Mouse (Mus musculus) midbrain, embryonic 12.5 days (tissue): ENCODE results near the gene Gm7694. TPM values are rescaled to one million over a fixed set of nuclear protein-coding genes. Genes with fewer than 3 reads are reported as not detected.

Experiments used
- ATAC-seq: fragments of 200-750 bp; cut with Nextera tagmentation; 2 replicates; pipeline ENCODE4 v1.8.0; 2017; ENCODE audit warnings: low read depth, moderate TSS enrichment, moderate library complexity; ENCODE audit not compliant: low FRiP score
- H3K27ac ChIP-seq: fragments of 300-500 bp; sonication (generic); replicated peaks from 2 replicates; pipeline ENCODE4 v1.5.1; 2016; ENCODE audit warnings: mild to moderate bottlenecking
- H3K27me3 ChIP-seq: fragments of 300-500 bp; sonication (generic); 2 replicates; pipeline ENCODE4 v1.6.1; 2016; ENCODE audit warnings: mild to moderate bottlenecking
- H3K36me3 ChIP-seq: fragments of 300-500 bp; sonication (generic); 2 replicates; pipeline ENCODE4 v1.6.1; 2016
- H3K4me1 ChIP-seq: fragments of 300-500 bp; sonication (generic); 2 replicates; pipeline ENCODE4 v1.6.1; 2016
- H3K4me2 ChIP-seq: fragments of 300-500 bp; sonication (generic); replicated peaks from 2 replicates; pipeline ENCODE4 v1.6.1; 2016; ENCODE audit warnings: mild to moderate bottlenecking, moderate library complexity
- H3K4me3 ChIP-seq: fragments of 300-500 bp; sonication (generic); 2 replicates; pipeline ENCODE4 v1.5.1; 2016; ENCODE audit warnings: mild to moderate bottlenecking
- H3K9ac ChIP-seq: fragments of 300-500 bp; sonication (generic); replicated peaks from 2 replicates; pipeline ENCODE4 v1.6.1; 2016; ENCODE audit warnings: mild to moderate bottlenecking, moderate library complexity
- H3K9me3 ChIP-seq: fragments of 300-500 bp; sonication (generic); 2 replicates; pipeline ENCODE4 v1.6.1; 2016; ENCODE audit warnings: mild to moderate bottlenecking
- WGBS: fragments of 180-500 bp; shearing (Covaris S2); methylation state at CpG from one replicate; pipeline ENCODE4 v1.1.7; 2016; 5-methylcytosine and 5-hydroxymethylcytosine counted together
- polyA plus RNA-seq: library from polyadenylated mRNA; unstranded; fragments of >200 nt; fragmentation: Nextera tagmentation; extraction: Ambion mirVana; gene quantifications from 2 replicates; pipeline ENCODE4 v1.2.1, GENCODE M21; 2016

Gm7694 gene
- polyA plus RNA-seq, 1 experiment from 2014 or later: 2.6 TPM

DNA sequence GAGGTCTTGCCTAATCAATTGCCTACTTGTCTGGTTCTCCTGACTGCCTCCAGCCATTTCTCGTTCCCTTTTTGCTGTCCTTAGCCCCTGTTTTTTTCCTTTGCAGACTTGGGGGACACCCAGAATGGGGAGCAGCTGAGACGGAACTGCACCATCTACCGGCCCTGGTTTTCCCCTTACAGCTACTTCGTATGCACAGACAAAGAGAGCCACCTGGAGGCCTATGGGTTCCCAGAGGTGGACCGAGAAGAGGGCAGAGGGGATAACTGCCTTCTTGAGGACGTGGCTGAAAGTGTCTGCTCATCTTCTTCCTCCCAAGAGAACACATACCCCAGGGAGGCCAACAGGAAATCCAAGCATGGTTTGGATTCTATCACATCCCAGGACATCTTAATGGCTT lies 5.3 kb upstream of the Gm7694 start:
- no peak overlapping the region for H3K27ac ChIP-seq
- WGBS: 77% methylated on average over 6 of the region's 6 CpGs
- no peak for ATAC-seq
- no peak overlapping the region for H3K9ac ChIP-seq
- H3K4me1 ChIP-seq: no peaks in the 10 kb centered on the region
- no peaks in the 10 kb centered on the region for H3K9me3 ChIP-seq
- no peaks in the 10 kb centered on the region for H3K36me3 ChIP-seq
- H3K4me2 ChIP-seq: no peak overlapping the region
- no peak overlapping the region for H3K4me3 ChIP-seq
- H3K27me3 ChIP-seq: no peaks in the 10 kb centered on the region; the same call in 1 of the 2 replicates

GRCm38 (mm10) chr1:170308503-170308902 lies 2.4 kb upstream of the Gm7694 start, which contains the start of gene Spata46:
Gene Spata46 (plus strand): TSS chr1:170308803.
- Histone ChIP-seq H3K9me3 (no peaks in the 10 kb centered on the region), H3K4me2 (no peak within 1 kb of the TSS), H3K4me1 (no peaks in the 10 kb centered on the region), H3K27ac (no peak within 1 kb of the TSS), H3K4me3 (no peak within 1 kb of the TSS), H3K27me3 (no peaks in the 10 kb centered on the region), H3K9ac (no peak within 1 kb of the TSS), H3K36me3 (no peaks in the 10 kb centered on the region)
- ATAC-seq: no peak
- 92% methylated on average over 4 of the region's 4 CpGs for WGBS

DNA sequence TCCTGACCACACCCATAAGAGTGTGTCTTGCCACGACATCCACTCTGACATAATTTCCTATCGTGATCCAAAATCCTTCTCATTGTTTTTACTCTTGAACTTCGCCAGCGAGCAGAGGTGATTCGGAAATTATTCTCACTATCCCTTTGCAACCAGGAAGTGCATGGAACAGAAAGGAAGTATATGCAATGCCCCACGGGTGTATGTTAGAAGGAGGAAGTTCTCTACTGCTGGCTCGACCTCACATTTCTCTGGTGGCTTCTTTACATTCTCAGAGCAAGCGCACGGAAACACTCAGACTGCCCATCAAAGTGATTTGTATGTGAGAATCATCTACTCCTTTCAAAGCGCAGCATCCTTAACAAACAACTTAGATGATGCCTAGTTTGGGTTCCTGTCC lies 1.1 kb downstream of the Gm7694 start:
- WGBS: 91% methylated on average over 10 of the region's 10 CpGs
- H3K4me2 ChIP-seq: no peak overlapping the region
- H3K9me3 ChIP-seq: no peaks in the 10 kb centered on the region
- no peaks in the 10 kb centered on the region for H3K36me3 ChIP-seq
- no peaks in the 10 kb centered on the region for H3K4me1 ChIP-seq
- ATAC-seq: no peak
- no peak overlapping the region for H3K27ac ChIP-seq
- H3K4me3 ChIP-seq: no peak overlapping the region
- H3K27me3 ChIP-seq: 0 out of 2 replicates have a peak, but pooled peaks cover 3% of the 10 kb centered on the region
- no peak overlapping the region for H3K9ac ChIP-seq

DNA sequence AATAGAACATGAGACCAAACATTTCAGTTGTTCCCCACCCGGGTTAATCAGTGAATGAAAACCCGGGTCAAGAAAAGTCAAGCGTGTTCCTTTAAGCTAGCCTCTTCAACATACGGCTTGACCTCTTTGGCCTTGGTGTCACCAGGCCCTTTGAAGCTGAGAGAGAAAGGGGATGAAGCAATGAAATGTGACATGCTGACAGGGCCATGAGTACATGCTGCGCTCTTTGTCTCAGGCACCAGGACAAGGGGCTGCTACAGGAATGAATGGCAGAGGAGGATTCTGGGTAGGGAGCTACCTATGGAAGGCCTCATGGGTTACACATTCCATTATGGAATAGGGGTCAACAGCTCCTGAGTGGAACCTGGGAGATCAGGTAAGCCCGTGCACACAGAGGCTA lies 3.0 kb downstream of the Gm7694 start:
- ATAC-seq: no peak
- no peak overlapping the region for H3K27ac ChIP-seq

GRCm38 (mm10) chr1:170302456-170302855 lies 3.7 kb downstream of the Gm7694 start:
- ATAC-seq: no peak
- Histone ChIP-seq H3K4me2 (no peak overlapping the region), H3K4me3 (no peak overlapping the region), H3K9ac (no peak overlapping the region), H3K4me1 (no peaks in the 10 kb centered on the region), H3K27ac (no peak overlapping the region), H3K9me3 (no peaks in the 10 kb centered on the region), H3K36me3 (no peaks in the 10 kb centered on the region), H3K27me3 (0 out of 2 replicates have a peak, but pooled peaks cover 3% of the 10 kb centered on the region)
- WGBS: 77% methylated on average over 6 of the region's 6 CpGs

More for the DNA sequence above, 3.0 kb downstream of the Gm7694 start:
- Histone ChIP-seq H3K4me3 (no peak overlapping the region), H3K9me3 (no peaks in the 10 kb centered on the region), H3K4me2 (no peak overlapping the region), H3K4me1 (no peaks in the 10 kb centered on the region), H3K36me3 (no peaks in the 10 kb centered on the region), H3K9ac (no peak overlapping the region), H3K27me3 (0 out of 2 replicates have a peak, but pooled peaks cover 3% of the 10 kb centered on the region)
- 44% methylated on average over 6 of the region's 6 CpGs for WGBS

DNA sequence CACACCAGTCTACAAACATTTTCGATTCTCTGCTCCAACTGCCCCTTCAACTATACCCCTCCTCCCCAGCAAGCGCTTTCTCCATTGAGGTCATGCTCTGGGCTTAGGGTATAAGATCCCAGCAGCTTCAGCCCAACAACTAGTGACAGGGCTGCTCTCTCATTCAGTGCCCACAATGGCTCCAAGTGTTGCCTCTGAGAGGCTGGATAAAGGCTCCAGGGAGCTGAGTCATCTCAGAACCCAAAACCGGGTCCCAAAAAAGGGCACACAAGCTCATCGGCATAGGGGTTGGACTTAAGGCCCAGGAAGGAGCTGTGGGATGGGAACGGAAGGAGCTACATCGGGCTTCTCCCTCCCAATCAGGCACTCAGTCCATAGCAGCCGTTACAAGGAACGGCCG lies 4.4 kb downstream of the Gm7694 start:
- WGBS: 91% methylated on average over 9 of the region's 9 CpGs
- H3K36me3 ChIP-seq: no peaks in the 10 kb centered on the region
- ATAC-seq: no peak

DNA sequence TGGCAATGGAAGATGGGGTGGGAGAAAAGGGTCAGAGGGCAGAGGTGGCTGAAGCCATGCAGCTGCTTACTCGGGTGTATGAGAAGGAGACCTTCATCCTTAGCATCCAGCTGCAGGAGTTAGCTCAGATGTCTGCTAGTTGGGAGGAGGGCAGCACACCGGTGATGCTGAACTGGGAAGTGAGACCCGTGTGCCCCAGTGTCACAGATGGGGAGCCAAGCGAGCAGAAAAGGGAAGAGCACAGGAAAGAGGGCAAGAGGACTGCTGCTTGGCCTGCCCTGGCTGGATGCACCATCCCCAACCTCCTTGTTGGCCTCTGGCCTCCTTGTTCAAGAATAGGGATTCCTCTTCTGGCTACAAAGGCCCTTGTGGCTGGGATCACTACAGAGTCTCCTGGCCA lies 6.6 kb downstream of the Gm7694 start:
- Histone ChIP-seq H3K27me3 (0 out of 2 replicates have a peak, but pooled peaks cover 3% of the 10 kb centered on the region), H3K27ac (no peak overlapping the region), H3K36me3 (no peaks in the 10 kb centered on the region), H3K9me3 (no peaks in the 10 kb centered on the region), H3K4me1 (peaks cover 6% of the 10 kb centered on the region; the same call in 1 of the 2 replicates), H3K9ac (no peak overlapping the region), H3K4me2 (no peak overlapping the region), H3K4me3 (no peak overlapping the region)
- WGBS: 81% methylated on average over 4 of the region's 4 CpGs
- no peak for ATAC-seq

More for the DNA sequence above, 4.4 kb downstream of the Gm7694 start:
- Histone ChIP-seq H3K27ac (no peak overlapping the region), H3K27me3 (0 out of 2 replicates have a peak, but pooled peaks cover 3% of the 10 kb centered on the region), H3K9ac (no peak overlapping the region), H3K4me1 (no peaks in the 10 kb centered on the region), H3K4me3 (no peak overlapping the region), H3K4me2 (no peak overlapping the region), H3K9me3 (no peaks in the 10 kb centered on the region)

- Histone ChIP-seq H3K9ac (no peak overlapping the region), H3K27me3 (no peaks in the 10 kb centered on the region), H3K27ac (no peak overlapping the region), H3K9me3 (no peaks in the 10 kb centered on the region), H3K36me3 (no peaks in the 10 kb centered on the region), H3K4me3 (no peak overlapping the region), H3K4me1 (peaks cover 6% of the 10 kb centered on the region; the same call in 1 of the 2 replicates), H3K4me2 (no peak overlapping the region)
- ATAC-seq: no peak
- whole genome bisulfite sequencing: 57% methylated on average over 15 of the region's 15 CpGs
Observed at GRCm38 (mm10) chr1:170294786-170295570, 11.2 kb downstream of the Gm7694 start.

GRCm38 (mm10) chr1:170293257-170293656 lies 12.9 kb downstream of the Gm7694 start:
- 60% methylated on average over 5 of the region's 5 CpGs for WGBS
- ATAC-seq: peak; percentile 34; the same call in 1 of the 2 replicates
- H3K27ac ChIP-seq: no peak overlapping the region

GRCm38 (mm10) chr1:170292239-170292951 lies 13.7 kb downstream of the Gm7694 start:
- H3K4me3 ChIP-seq: no peak overlapping the region
- ATAC-seq: no peak
- H3K4me2 ChIP-seq: no peak overlapping the region
- H3K27ac ChIP-seq: no peak overlapping the region
- peaks cover 6% of the 10 kb centered on the region; the same call in 1 of the 2 replicates for H3K4me1 ChIP-seq
- H3K36me3 ChIP-seq: no peaks in the 10 kb centered on the region
- no peak overlapping the region for H3K9ac ChIP-seq
- H3K9me3 ChIP-seq: no peaks in the 10 kb centered on the region
- H3K27me3 ChIP-seq: no peaks in the 10 kb centered on the region
- WGBS: 41% methylated on average over 9 of the region's 9 CpGs

More at GRCm38 (mm10) chr1:170293257-170293656, 12.9 kb downstream of the Gm7694 start:
- H3K4me2 ChIP-seq: no peak overlapping the region
- H3K9me3 ChIP-seq: no peaks in the 10 kb centered on the region
- no peak overlapping the region for H3K9ac ChIP-seq
- peaks cover 6% of the 10 kb centered on the region; the same call in 1 of the 2 replicates for H3K4me1 ChIP-seq
- no peak overlapping the region for H3K4me3 ChIP-seq
- no peaks in the 10 kb centered on the region for H3K27me3 ChIP-seq
- H3K36me3 ChIP-seq: no peaks in the 10 kb centered on the region

DNA sequence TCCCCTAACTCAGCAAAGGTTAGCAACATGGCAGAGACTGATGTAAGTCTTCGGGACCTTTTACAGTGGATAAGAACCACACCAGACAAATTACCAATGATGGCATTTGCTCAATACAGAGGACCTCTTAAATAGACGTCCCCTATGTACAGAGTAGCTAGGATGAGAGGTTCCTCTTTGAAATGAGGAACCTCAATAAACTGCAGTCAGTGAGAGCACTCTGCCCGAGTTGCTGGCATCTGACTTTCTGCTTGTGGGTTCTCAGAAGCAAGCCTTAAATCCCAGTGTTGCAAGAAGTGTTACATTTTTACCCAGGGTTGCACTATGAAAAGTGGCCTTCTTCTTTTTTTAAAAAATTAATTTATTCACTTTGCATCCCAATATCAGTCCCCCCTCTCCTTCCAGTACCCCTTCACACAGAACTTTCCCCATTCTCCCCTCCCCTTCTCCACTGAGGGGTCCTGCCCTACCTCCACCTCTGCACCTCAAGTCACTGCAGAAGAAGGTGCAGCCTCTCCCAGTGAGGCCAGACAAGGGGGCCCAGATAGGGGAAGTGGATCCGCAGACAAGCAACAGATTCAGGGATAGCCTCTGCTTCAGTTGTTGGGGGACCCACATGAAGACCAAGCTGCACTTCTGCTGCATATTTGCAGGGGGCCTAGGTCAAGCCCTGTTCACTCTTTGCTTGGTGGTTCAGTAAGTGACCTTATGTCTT lies 23.6 kb downstream of the Gm7694 start:
- WGBS: 83% methylated on average over 4 of the region's 4 CpGs
- Histone ChIP-seq H3K27ac (no peak overlapping the region), H3K4me3 (no peak overlapping the region), H3K4me2 (no peak overlapping the region), H3K9me3 (no peaks in the 10 kb centered on the region), H3K4me1 (no peaks in the 10 kb centered on the region), H3K27me3 (no peaks in the 10 kb centered on the region), H3K36me3 (no peaks in the 10 kb centered on the region), H3K9ac (no peak overlapping the region)
- ATAC-seq: no peak
